Mouse (Mus musculus) ES-CJ7 (cell line): ENCODE data around the gene Dmrt3.

Experiments used
- DNase-seq: peaks from one replicate; pipeline ENCODE4 v3.0.0; 2011; ENCODE audit warnings: low read depth, low spot score

Dmrt3 gene

DNA sequence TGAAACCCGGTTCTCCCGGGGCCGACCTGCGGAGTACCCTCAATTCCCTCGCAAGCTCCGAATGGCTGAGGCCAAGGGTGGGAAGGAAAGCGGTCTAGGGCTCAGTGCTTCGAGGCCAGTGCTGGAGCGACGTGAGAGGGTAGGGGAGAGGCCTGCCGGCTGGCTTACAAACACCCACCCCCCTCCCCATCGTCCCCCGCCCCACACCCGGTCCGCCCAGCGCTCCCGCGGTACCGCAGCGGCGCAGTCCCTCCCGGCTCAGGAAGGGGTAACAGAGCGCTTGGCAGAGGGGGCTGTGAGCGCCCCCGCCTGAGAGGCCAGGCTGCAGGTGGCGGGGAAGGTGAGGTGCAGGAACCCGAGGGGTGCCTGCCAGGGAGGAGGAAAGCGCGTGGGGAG is at the start of gene Dmrt3:
TSS of gene Dmrt3 (plus strand) at position 287 of the 396 bp plus-strand sequence.
- peak; percentile 79 for DNase-seq

DNA sequence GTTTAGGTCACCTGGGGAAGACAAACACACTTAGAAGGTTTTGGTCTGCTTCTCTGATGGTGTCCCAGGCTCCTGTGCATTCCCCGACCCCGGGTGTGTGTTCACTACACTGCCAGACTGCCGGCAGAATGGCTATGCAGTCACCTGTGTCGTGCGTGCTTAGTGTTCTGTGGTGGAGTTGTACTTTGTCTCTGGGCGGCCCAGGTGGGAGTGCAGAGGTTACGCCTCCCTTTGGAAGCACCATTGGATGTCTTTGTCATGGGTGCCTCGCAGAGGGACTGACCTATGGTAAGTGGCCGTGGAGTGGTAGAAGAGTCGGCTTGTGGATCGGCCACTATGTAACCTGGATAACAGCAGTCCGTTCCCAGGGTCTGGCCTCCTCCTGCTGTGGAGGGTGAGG is 45.7 kb upstream of the Dmrt3 start:
- DNase-seq: no peak

DNA sequence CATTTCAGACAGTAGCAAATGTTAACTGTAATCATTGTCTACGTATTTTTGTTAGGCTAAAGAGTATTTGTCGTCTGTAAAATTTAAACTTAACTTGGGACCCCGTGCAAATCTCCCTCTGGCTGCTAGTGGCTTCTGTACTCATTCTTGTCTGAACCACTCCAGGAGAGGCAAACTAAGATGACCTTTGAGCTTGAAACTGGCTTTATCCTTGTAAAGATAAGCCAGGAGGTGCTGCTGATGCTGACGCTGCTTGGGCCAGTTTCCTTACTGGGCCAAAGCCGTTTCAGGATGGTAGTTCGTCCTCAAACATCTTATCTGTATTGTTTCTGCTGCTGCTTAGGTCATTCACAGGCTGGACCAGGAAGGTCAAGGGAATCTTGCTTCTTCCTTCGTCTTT is 40.3 kb upstream of the Dmrt3 start:
- no peak for DNase-seq

DNA sequence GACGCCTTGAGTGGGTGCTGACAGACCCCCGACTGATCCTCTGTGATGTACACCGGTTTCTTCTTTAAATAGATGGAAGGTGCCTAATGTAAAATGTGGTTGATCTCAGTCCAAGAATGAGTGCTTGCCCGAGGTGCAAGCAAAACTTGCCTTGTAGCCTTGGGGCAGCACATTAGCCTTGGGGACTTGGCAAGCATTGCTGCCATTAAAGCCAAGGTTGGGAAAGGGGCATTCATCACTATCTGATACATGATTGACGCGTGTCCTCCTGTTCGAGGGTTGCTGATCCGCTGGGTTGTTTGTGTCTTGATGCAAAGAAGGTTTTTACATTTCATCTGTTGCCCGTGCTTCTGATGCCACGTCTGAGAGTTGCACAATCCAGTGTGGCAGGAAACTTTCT is 35.7 kb upstream of the Dmrt3 start:
- no peak for DNase-seq

DNA sequence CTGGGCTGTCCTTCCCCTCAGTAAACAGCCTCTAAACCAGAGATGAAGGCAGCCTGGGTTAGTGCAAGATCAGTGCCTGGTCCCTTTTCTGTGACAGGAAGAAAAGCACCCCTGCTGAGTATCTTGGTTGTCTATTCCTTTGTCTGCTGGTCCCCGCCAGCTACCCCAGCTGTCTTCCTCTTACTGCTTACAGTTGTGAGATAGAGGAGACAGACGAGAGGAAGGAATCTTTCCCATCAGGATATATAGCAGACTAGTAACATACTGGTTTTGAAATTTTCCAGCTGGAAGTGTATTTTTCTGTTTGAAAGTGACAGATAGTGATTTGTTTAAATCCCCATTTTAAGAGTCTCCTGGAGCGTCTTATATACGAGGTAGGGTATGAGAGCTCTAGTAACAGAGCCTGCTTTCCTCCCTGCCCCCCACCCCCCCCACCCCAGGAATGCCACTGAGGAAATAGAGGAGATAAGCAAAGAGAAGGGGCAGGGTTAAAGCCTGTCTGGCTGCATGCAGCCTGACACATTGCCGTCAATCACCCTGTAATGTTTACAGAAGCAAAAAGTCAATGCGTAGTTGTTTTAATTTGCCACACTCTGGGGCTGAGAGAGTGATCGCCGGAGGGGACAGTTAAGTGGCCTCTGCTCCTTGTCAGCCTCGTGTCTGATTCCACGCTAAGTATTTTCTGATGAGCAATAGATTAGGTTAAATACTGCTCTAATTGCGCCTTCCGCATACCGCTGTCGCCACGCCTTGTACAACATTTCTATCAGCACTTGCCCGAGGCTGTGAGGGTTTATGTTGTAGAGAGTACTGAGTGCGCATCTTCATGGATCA is 34.9 kb upstream of the Dmrt3 start:
- DNase-seq: no peak

DNA sequence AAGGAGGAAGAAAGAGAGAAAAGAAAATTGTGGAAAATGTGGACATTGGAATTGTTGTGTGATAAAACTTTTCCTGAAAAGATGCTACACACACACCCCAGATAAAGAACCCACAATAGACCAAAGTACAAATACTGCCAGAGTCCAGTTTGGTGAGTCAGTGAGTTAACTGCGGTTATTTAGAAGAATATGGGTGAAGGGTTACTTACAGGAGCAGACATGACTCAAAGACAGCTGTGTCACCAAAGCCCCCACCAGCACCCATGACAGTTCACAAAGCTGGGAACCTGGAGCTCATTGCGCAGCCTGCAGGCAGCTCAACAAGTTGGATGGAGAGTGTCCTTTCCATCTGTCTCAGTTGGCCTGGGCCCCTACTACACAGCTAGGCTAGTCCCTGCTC is 31.7 kb upstream of the Dmrt3 start:
- no peak for DNase-seq

DNA sequence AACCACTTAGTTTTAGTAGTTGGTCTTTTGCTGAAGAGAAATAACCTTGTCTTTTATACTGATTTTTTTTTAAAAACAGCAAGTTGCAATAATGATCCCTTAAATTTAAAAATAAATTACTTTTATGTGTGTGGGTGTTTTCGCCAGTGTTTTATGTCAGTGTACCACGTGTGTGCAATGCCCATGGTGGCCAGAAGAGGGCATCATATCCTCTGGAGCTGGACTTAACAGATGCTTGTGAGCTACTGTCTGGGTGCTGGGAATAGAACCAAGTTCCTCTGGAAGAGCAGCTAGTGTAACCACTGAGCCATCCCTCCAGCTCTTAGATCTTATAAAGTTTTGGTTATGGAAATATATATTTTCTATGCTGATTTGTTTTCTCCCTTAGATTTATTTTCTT is 30.7 kb upstream of the Dmrt3 start:
- peak; percentile 69 for DNase-seq

DNA sequence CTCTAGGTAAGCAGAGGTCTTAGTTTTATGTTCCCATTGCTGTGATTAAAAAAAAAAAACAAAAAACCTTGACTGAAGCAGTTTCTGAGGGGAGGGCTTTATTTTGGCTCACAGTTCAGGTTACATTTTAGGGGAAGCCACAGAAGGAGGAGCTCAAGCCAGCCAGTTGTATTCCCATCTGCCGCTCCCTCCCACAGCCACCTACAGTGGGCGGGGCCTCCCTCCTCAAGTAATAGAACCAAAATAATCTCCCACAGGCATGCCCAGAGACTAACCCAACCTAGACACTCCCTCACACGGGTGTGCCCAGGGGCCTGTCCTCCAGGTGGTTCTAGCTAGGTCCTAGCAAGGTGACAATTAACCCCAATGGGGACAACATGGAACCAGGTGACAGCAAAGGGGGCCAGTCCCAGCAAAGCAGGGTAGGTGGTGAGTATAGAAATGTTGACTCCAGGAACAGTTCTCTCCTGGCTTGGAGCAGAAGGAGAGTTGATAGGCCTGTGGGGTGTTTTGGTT is 12.3 kb upstream of the Dmrt3 start:
- DNase-seq: peak; percentile 27

DNA sequence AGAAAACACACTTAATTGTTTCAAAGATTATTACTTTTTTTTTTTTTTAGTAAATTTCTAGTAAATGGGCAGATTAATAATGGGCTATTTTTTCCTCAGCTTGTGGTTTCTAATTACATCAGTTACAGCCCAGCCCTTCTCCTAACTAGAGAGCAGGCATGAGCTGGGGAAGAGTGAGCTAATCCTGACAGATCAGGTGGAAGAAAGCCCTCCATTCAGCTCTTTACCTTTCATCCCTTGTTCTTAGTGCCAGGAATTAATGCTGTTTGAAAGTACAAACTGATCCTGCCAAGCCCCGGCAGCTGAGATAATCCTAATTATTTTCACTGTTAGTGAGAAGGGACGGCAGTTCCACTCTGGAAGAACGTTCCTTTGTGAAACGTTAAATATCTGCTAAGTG is 11.5 kb upstream of the Dmrt3 start:
- no peak for DNase-seq

DNA sequence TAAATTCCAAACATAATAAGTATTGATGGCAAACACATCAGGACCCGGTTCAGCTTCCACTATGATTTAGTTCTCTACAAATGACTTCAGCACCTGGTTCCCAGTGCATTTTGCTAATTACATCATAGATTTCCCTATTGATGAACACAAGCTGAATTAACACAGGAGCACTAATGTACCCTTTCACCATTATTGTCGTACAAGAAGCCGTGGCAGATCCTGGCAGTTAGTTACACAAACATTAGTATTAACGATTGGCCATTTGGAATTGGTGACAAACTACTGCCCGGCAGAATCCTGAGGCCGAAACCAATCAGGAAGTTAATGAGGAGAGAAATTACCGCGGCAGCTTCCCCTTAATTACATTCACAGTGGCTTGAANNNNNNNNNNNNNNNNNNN is 8.1 kb upstream of the Dmrt3 start:
- no peak for DNase-seq

DNA sequence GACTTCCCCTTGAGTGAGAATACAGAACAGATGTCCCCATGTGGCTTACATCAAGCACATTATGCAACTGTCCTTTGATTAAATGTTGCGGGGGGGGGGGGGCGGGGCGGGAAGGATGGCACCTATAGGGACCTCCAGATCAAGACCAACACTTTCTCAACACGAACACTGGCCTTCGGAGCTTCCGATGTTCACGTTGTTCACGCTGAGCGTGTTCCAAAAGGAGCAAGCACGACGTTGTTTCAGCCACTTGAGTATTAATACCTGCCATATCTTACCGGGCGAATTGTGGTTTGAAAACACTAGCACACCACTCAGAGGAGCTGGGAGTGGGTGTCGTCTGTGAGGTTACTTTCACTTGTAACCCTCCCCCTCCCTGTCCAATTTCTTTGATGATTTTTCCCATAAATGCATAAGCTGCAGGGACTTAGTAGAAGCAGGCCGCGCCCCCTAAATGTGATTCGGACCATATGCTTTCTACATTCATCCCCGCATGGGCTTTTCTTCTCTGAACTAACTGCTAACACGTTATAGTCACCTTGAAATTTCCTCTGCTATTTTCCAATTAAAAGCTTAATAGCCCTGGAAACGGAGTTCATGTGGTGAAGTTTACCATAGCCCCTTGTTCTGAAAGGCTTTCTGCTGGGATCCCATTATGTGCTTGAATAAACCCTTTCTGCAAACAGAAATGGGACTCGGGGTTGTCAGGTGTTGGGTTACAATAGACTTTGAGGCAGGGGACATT is 2.5 kb upstream of the Dmrt3 start:
- no peak for DNase-seq

DNA sequence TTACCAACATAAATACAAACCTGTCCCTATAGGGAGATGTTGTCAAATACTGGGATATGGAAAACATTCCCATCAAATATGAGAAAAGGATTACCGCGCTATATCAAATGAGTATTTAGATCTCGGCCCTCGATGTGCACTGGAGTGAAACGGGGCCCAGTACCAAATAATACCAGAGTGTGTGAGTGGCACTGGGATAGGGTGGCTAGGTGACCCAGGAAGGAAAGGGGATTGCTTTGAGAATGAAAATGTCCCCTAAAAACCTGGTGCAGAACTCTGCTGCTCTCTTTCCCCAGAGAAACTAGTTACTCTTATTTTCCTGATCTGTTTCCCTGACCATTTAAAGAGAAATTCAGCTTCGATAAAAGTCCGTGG is 1.9 kb upstream of the Dmrt3 start:
- no peak for DNase-seq

DNA sequence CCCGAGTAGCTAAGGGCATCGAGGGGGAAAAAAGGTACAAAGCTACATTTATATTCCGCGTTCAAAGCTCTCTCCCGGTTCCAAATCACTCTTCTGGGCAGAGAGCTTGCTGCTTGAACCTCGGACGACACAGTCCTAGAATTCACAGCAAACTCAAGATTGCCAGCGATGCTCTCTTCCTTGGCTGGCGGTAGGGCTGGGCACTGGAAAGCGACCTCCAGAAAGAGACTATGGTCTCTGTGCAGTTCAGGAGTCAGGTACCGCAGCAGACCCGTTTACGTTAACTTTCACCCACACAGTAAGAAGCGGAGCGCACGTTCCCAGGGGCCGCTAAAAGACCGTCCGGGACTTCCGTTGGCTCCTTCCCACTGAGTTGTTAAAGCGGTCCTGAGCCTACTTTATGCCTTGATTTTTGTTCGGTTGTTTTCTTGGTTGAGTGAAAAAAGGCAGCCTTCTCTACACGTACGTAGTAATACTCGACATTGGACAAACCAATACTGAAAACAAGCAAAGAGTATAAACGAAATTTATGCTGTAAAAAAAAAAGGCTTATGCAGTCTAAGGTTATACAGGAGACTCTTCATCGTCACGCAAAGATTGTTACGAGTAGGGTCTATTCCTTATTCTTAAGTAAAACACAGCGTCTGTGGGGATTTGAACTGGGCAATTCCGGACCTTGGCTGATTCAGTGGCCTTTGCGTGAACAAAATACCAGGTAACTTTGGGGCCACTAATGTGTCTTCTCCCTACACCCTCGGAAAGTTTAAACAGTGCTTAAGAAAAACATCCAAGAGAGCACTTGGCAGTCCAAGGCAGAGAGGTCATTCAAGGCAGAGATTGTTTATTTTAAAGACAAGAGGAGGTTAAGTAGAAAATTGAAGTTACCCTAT is 895 bp upstream of the Dmrt3 start:
- DNase-seq: peak; percentile 53

DNA sequence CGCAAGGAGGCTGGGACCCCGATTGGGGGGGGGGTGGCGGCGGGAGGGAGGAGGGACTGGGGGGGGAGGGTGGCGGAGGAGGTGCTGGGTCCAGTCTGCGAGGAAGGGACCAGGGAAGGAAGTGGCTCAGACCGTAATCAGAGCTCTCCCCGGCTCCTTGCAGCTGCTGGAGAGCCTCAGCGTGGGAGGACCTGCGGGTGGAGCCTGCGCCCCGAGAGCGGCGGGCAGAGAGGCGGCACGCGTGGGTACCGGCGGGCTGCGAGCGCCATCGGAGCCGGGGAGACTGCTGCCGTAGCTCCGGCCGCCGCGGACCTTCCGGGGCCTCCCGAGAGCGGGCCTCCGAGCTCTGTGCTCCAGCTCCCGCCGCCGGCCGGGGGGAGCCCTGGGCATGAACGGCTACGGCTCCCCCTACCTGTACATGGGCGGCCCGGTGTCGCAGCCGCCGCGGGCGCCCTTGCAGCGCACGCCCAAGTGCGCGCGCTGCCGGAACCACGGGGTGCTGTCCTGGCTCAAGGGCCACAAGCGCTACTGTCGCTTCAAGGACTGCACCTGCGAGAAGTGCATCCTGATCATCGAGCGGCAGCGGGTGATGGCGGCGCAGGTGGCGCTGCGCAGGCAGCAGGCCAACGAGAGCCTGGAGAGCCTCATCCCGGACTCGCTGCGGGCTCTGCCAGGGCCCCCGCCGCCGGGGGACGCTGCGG is 460 bp downstream of the Dmrt3 start:
- DNase-seq: peak; percentile 77

DNA sequence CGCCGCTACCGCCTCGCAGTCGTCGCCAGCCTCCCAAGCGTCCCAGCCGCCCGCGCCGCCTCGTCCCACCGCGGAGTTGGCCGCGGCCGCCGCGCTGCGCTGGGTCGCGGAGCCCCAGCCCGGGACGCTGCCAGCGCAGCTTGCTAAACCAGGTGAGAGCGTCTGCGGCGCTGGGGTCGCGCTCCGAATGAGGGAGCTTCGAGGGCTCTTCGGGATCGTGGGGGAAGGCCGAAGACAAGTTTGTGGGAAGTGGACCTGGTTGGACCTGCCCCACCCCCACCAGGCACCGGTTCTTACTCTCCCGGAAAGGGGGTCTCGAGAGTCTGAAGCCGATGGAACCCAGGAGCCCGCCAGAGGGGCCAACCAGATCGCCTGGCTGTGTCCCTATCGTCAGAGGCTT is 1.0 kb downstream of the Dmrt3 start:
- peak; percentile 46 for DNase-seq

DNA sequence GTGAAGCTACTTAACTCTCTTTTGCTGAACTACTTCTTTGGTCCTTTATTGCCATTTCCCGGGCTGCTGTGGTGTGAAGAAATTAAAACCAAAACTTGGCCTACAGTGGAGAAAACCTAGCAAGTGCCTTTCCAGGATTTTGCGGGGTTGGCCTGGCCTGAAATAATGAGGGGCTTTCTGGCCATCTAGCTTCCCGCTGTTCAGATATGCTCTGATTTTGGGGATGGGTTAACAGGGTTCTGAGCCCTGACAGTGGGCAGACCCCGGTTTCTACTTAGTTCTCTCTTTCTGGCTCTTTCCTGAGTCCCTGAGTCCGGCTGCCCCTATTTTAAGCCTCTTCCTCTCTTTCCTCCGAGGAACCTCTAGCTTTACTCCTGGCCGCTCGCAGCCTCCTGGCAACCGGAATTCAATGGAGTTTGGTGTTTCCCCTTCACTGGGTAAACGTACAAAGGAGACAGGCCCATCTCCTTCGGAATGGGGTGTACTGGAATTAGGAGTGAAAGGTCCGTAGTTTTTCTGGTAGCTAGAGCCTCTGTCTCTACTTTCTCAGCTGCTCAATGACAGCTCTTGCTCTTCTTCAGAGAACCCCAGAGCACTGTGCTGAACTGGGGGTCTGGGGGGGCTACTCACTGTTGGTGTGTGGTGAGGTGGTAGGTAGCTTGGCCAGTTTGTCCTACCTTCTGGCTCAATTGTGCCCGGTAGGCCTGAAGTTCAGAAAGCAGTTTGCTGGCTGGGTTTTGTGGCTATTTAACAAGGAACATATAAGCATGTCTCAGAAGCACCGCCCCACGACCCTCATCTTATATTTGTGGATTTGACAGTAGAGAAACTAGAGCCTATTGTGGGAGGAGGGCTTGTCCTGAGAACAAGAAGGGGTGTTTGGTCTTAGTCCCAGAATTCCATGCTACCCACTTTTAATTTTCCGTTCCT is 2.0 kb downstream of the Dmrt3 start:
- DNase-seq: no peak

DNA sequence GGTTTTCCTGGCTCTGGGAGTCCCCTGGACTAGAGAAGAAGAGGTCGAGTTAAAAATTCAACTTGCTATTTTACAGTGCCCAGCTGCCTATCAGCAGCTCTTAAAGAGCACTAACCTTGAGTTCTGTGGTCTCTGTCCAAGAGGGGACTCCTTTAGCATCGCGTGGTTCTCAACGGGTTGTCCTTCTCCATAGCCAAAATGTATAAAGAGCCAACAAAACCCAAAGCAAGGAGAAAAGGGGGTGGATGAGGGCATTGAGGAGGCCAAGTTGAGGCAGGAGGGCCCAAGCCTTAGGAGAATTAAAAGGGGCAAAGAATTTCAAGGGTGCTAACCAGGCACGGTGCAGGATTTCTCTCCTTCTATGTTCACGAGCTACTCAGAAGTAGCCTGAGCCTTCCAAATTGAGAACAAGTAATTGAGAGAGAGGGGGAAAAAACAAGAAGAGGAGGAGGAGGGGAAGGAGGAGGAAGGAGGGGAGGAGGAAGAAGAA is 2.8 kb downstream of the Dmrt3 start:
- no peak for DNase-seq

DNA sequence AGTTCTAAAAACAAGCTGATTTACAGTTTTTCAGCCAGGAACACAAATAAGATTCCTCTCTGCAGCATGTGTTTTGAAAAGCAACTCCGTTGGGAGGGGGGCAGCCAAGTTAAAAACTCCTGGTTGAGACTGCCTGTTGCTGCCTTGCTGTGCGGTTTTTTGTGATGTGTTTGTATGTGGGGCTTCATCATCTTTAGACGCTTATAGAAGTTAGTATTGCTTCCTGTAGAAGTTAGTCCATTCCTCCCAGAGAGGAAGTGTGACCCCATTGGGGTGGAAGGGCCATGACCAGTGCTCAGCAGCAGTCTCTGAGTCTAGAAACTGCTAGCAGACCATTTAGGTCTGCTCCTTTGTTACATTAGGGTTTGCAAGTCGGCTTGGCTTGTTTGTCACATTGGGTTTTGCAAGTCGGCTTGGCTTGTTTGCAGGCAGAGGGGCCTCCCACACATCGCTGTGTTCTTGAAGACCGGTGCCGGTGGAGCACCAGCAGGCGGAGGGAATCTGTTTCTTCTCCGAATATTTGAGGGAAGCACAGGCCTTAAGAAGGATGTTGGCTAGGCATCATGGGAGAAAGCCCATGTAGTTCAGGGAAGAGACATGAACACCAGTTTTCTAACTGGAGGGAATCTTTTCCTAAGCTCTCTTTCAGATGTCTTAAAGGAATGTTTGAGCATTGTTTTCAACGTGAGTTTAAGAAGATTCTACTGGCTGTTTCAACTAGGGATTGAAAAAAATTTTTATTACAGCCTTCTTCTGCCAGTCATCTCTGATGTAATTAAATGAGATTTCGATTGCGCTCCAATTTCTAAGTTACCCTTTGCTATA is 3.6 kb downstream of the Dmrt3 start:
- peak; percentile 14 for DNase-seq

DNA sequence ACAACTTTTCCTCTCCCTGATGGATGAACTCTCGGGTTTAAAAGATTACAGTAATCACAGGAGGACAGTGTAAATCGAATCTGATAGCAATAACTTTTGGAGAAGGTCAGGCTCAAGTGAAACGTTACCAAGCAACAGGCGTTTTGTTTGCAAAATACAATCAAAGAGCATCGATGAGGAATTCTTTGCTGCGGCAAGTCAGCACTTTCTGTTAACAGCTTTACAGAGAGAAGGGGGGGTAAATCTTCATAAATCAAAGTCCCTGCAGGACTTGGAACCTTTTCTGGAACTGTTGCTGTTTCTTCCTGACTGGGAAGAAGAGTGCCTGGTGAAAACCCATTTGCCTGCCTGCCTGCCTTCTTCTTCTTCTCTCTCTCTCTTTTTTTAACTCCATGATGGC is 5.8 kb downstream of the Dmrt3 start:
- no peak for DNase-seq
